8 mouse cellular contexts compared by ENCODE assay signal in genomic region chr6:29170952-29171388, GRCm38 (mm10). TPM values are rescaled to one million over a fixed set of nuclear protein-coding genes. Genes with fewer than 3 reads are reported as not detected.
DNase-seq lines count a peak whose midpoint lies in the region; ATAC-seq and TF ChIP-seq lines count a peak whose summit lies in the region.

No protein-coding gene starts in this region.

- H3K9me3 ChIP-seq in heart, embryonic 14.5 days (ENCODE audit: control insufficient read depth, low read length) = no peaks in the 10 kb centered on the region
- H3K9me3 ChIP-seq in kidney, postnatal 0 days (replicated peaks; ENCODE audit: low read length) = no peaks in the 10 kb centered on the region
- H3K9me3 ChIP-seq in liver, embryonic 12.5 days (replicated peaks) = no peaks in the 10 kb centered on the region
- H3K9me3 ChIP-seq in stomach, embryonic 14.5 days (ENCODE audit: control insufficient read depth, low read depth, low read length) = no peaks in the 10 kb centered on the region

- H3K4me1 ChIP-seq in heart, embryonic 14.5 days (ENCODE audit: control insufficient read depth in 2 of 2, insufficient read depth in 2 of 2, low read length in 2 of 2) = peaks cover 5 to 19% of the 10 kb centered on the region in 2 experiments; a peak in 3 of 4 replicates
- peaks cover 16% of the 10 kb centered on the region; the same call in 1 of the 2 replicates for H3K4me1 ChIP-seq in kidney, postnatal 0 days (replicated peaks; ENCODE audit: insufficient read depth, low read length)
- peaks cover 16% of the 10 kb centered on the region for H3K4me1 ChIP-seq in liver, embryonic 12.5 days
- peaks cover 12% of the 10 kb centered on the region for H3K4me1 ChIP-seq in stomach, embryonic 14.5 days (ENCODE audit: control insufficient read depth, insufficient read depth, low read length)

- no peak for TF ChIP-seq POLR2A in brain, embryonic 14.5 days (IDR thresholded peaks at IDR 0.05; ENCODE audit: borderline replicate concordance, extremely low read depth, insufficient read depth, insufficient read length, poor library complexity, severe bottlenecking)

- H3K27ac ChIP-seq in heart, embryonic 14.5 days (replicated peaks in 1 of 2; ENCODE audit: control insufficient read depth in 1 of 2, insufficient read depth in 1 of 2, low read depth in 2 of 2, low read length in 2 of 2) = no peak overlapping the region
- H3K27ac ChIP-seq in kidney, postnatal 0 days = no peak overlapping the region
- H3K27ac ChIP-seq in liver, embryonic 12.5 days = no peak overlapping the region
- no peak overlapping the region for H3K27ac ChIP-seq in stomach, embryonic 14.5 days (ENCODE audit: low read length)

- ATAC-seq in heart, embryonic 14.5 days (ENCODE audit: insufficient number of reproducible peaks, insufficient read depth, low FRiP score, low read depth) = peak; percentile 76
- peak; percentile 84 for ATAC-seq in kidney, postnatal 0 days (replicated peaks; ENCODE audit: low FRiP score, low read depth)
- ATAC-seq in liver, embryonic 12.5 days = peak; percentile 56
- ATAC-seq in stomach, embryonic 14.5 days (ENCODE audit: insufficient number of reproducible peaks, insufficient read depth, low FRiP score, low read depth) = peak; percentile 77; the same call in 1 of the 2 replicates

- H3K4me2 ChIP-seq in heart, embryonic 14.5 days (ENCODE audit: low read length) = peak overlapping the region; percentile 82
- H3K4me2 ChIP-seq in kidney, postnatal 0 days (ENCODE audit: low read length) = peak overlapping the region; percentile 98
- H3K4me2 ChIP-seq in liver, embryonic 12.5 days = peak overlapping the region; percentile 71
- H3K4me2 ChIP-seq in stomach, embryonic 14.5 days (replicated peaks; ENCODE audit: low read depth, low read length) = peak overlapping the region; percentile 99

- TF ChIP-seq CTCF in brain, embryonic 14.5 days (IDR thresholded peaks at IDR 0.05; ENCODE audit: borderline replicate concordance, extremely low read depth, insufficient read depth, insufficient read length) = peak; percentile 91
- peak; percentile 84 for TF ChIP-seq CTCF in kidney, postnatal 0 days (IDR thresholded peaks at IDR 0.05; ENCODE audit: low read depth)

- peaks cover 85% of the 10 kb centered on the region for H3K27me3 ChIP-seq in heart, embryonic 14.5 days (ENCODE audit: control insufficient read depth, insufficient read depth, low read length)
- peaks cover 19% of the 10 kb centered on the region for H3K27me3 ChIP-seq in kidney, postnatal 0 days (ENCODE audit: insufficient read depth, low read length)
- peaks cover 98% of the 10 kb centered on the region for H3K27me3 ChIP-seq in liver, embryonic 12.5 days (replicated peaks)
- H3K27me3 ChIP-seq in stomach, embryonic 14.5 days (ENCODE audit: control insufficient read depth, insufficient read depth, low read length) = peaks cover 20% of the 10 kb centered on the region

- H3K4me3 ChIP-seq in heart, embryonic 14.5 days (ENCODE audit: control insufficient read depth in 1 of 2, insufficient read depth in 1 of 2, low read depth in 1 of 2, low read length in 2 of 2) = peak overlapping the region; percentile 40 to 49
- peak overlapping the region; percentile 51 for H3K4me3 ChIP-seq in kidney, postnatal 0 days (replicated peaks; ENCODE audit: low read depth, low read length)
- peak overlapping the region; percentile 49 for H3K4me3 ChIP-seq in liver, embryonic 12.5 days
- H3K4me3 ChIP-seq in stomach, embryonic 14.5 days (ENCODE audit: low read depth, low read length) = peak overlapping the region; percentile 47

- H3K36me3 ChIP-seq in heart, embryonic 14.5 days (ENCODE audit: control insufficient read depth, insufficient read depth, low read length) = no peaks in the 10 kb centered on the region
- no peaks in the 10 kb centered on the region for H3K36me3 ChIP-seq in kidney, postnatal 0 days (ENCODE audit: insufficient read depth, low read length)
- H3K36me3 ChIP-seq in liver, embryonic 12.5 days = no peaks in the 10 kb centered on the region
- no peaks in the 10 kb centered on the region for H3K36me3 ChIP-seq in stomach, embryonic 14.5 days (ENCODE audit: control insufficient read depth, insufficient read depth, low read length)

- under 1% methylated on average over 40 of the region's 40 CpGs for WGBS in heart, embryonic 14.5 days
- WGBS in kidney, postnatal 0 days = 0% methylated on average over 40 of the region's 40 CpGs
- under 1% methylated on average over 39 of the region's 40 CpGs for WGBS in liver, embryonic 12.5 days (ENCODE audit: insufficient replicate concordance)
- 1% methylated on average over 40 of the region's 40 CpGs for WGBS in stomach, embryonic 14.5 days

- peak overlapping the region; percentile 62 for H3K9ac ChIP-seq in heart, embryonic 14.5 days (ENCODE audit: low read length)
- H3K9ac ChIP-seq in kidney, postnatal 0 days (ENCODE audit: low read depth, low read length) = peak overlapping the region; percentile 48; the same call in 1 of the 2 replicates
- H3K9ac ChIP-seq in liver, embryonic 12.5 days = peak overlapping the region; percentile 32; the same call in 1 of the 2 replicates
- peak overlapping the region; percentile 37 for H3K9ac ChIP-seq in stomach, embryonic 14.5 days (replicated peaks; ENCODE audit: low read depth, low read length)

- peak; percentile 79 for DNase-seq in CD4-positive helper T cell, adult 2 months (ENCODE audit: low read depth, low spot score)
- DNase-seq in brain, embryonic 14.5 days (ENCODE audit: low read depth) = peak; percentile 90
- DNase-seq in fibroblast of lung, adult 2 months (ENCODE audit: low read depth) = peak; percentile 51
- peak; percentile 92 for DNase-seq in kidney, postnatal 0 days (ENCODE audit: low spot score)
- peak; percentile 64 to 73 for DNase-seq in natural killer cell, adult 2 months (ENCODE audit: low spot score in 2 of 2)

RNA-seq across cellular contexts. Expression of gene Rbm28, which starts 6.2 kb away (rescaled TPM):
- polyA plus RNA-seq in brain, embryonic 14.5 days (2012; rRNA removed) = 64.6 and 77.4 TPM in 2 replicates
- polyA plus RNA-seq in heart, embryonic 14.5 days (2014; fragmentation: Nextera tagmentation; extraction: Ambion mirVana) = 30.2 and 35.8 TPM in 2 replicates
- 26.6 and 30.9 TPM in 2 replicates for polyA plus RNA-seq in kidney, postnatal 0 days (2015; fragmentation: Nextera tagmentation; extraction: Ambion mirVana)
- 23.2 and 27.2 TPM in 2 replicates for polyA plus RNA-seq in liver, embryonic 12.5 days (2016; fragmentation: Nextera tagmentation; extraction: Ambion mirVana)
- polyA plus RNA-seq in stomach, embryonic 14.5 days (2014; fragmentation: Nextera tagmentation; extraction: Ambion mirVana) = 44.1 and 48.5 TPM in 2 replicates

RNA-seq across cellular contexts. Expression of gene Prrt4, which starts 8.4 kb away (rescaled TPM):
- polyA plus RNA-seq in brain, embryonic 14.5 days (2012; rRNA removed) = 7.5 and 11.1 TPM in 2 replicates
- polyA plus RNA-seq in heart, embryonic 14.5 days (2014; fragmentation: Nextera tagmentation; extraction: Ambion mirVana) = 1.7 TPM in 2 replicates
- polyA plus RNA-seq in kidney, postnatal 0 days (2015; fragmentation: Nextera tagmentation; extraction: Ambion mirVana) = 0.50 and 0.76 TPM in 2 replicates
- 0.07 and 0.12 TPM in 2 replicates for polyA plus RNA-seq in liver, embryonic 12.5 days (2016; fragmentation: Nextera tagmentation; extraction: Ambion mirVana)
- polyA plus RNA-seq in stomach, embryonic 14.5 days (2014; fragmentation: Nextera tagmentation; extraction: Ambion mirVana) = 0.38 and 0.48 TPM in 2 replicates

RNA-seq across cellular contexts. Expression of gene Impdh1, which starts 45.2 kb away (rescaled TPM):
- polyA plus RNA-seq in brain, embryonic 14.5 days (2012; rRNA removed) = 49.2 and 52.9 TPM in 2 replicates
- 32.2 and 32.5 TPM in 2 replicates for polyA plus RNA-seq in heart, embryonic 14.5 days (2014; fragmentation: Nextera tagmentation; extraction: Ambion mirVana)
- polyA plus RNA-seq in kidney, postnatal 0 days (2015; fragmentation: Nextera tagmentation; extraction: Ambion mirVana) = 26.3 and 28.0 TPM in 2 replicates
- polyA plus RNA-seq in liver, embryonic 12.5 days (2016; fragmentation: Nextera tagmentation; extraction: Ambion mirVana) = 13.7 and 14.3 TPM in 2 replicates
- 36.1 and 41.7 TPM in 2 replicates for polyA plus RNA-seq in stomach, embryonic 14.5 days (2014; fragmentation: Nextera tagmentation; extraction: Ambion mirVana)
